Mouse (Mus musculus) embryonic fibroblast, embryonic 13.5 days (primary cell): Measurements from ENCODE around the gene H2-Ob.
A peak's percentile ranks its signal among the peaks of the same experiment; 100 is the strongest.

ENCODE experiments used
- CTCF ChIP-seq: IDR thresholded peaks from 2 replicates; pipeline ENCODE4 v1.5.1; 2011; ENCODE audit warnings: mild to moderate bottlenecking, control low read depth, low read length, moderate library complexity, borderline replicate concordance; ENCODE audit not compliant: insufficient read depth
- POLR2A ChIP-seq: IDR thresholded peaks from 2 replicates; pipeline ENCODE4 v1.6.1; 2011; ENCODE audit warnings: low read depth, mild to moderate bottlenecking, control low read depth, low read length, moderate library complexity

DNA sequence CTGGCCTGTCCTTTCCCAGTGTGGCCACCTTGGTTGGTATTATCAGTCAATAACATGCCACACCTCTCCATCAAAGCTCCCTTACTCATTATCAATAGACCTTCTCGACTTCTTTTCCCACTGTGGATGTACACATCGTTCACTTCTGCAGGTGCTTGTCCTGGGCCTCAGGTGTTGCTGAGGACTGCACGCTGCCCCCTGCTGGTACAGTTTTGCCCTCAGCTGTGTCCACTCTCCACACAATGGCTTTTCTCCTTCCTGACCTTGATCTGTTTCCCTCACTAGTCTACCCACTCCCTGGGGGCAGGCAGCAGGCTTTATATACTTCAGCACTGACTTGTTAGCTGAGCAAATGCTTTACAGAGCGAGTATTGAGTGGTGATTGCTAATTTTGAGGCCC lies 47.1 kb downstream of the H2-Ob start:
- no peak for TF ChIP-seq POLR2A
- peak; percentile 46; the same call in 1 of the 2 replicates for TF ChIP-seq CTCF
